Mouse (Mus musculus) cerebellum, adult 9-11 months (tissue): ENCODE results near the gene Agbl4.

ENCODE experiments used
- DNase-seq: peaks from one replicate; pipeline ENCODE4 v3.0.0; 2022

Agbl4 gene

GRCm38 (mm10) chr4:111284625-111285024 lies 887.2 kb downstream of the Agbl4 start:
- no peak for DNase-seq

GRCm38 (mm10) chr4:111294528-111295241 lies 897.2 kb downstream of the Agbl4 start:
- DNase-seq: no peak

DNA sequence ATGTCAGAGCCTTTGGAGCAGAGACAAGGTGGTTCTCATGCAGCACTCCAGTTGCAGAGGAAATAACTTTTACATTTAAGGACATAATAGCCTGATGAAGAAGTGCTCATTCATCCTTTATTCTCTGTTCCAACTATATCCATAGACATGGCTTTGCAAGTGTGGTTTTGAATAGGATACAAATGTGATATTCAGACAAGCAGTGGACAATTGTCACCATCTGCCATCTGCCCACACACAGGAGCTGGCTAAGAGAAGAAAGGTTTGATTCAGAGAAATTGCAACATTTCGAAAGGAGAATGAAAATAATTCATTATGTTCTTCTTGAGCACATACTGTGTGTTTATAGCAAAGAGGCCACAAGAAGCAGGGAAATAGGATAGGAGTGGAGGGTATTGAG lies 909.1 kb downstream of the Agbl4 start:
- no peak for DNase-seq

DNA sequence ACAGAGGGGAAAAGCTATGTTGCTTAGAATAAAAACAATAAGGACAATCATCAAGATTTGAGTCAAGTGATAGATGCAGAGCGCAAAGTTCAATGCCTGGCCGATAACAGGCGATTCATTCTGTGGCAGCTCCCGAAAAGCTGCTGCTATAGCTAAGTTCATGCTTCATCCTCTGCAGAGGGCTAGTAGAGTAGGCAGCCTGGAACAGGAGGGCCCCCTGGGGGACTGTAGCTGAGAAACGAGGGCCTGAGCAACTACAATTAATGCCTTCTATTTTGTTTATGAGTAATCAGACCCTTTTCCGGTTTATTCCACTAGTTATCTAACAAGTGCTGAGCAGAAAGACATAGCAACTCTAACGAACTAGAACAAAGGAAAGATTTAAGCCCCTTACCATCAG lies 909.7 kb downstream of the Agbl4 start:
- DNase-seq: no peak

- no peak for DNase-seq
These were observed 910.2 kb downstream of the Agbl4 start for GRCm38 (mm10) chr4:111307633-111308032.

- no peak for DNase-seq
These were observed 911.3 kb downstream of the Agbl4 start for GRCm38 (mm10) chr4:111308572-111309288.

GRCm38 (mm10) chr4:111327094-111327493 lies 929.6 kb downstream of the Agbl4 start:
- no peak for DNase-seq

GRCm38 (mm10) chr4:111327760-111328373 lies 930.4 kb downstream of the Agbl4 start:
- no peak for DNase-seq

DNA sequence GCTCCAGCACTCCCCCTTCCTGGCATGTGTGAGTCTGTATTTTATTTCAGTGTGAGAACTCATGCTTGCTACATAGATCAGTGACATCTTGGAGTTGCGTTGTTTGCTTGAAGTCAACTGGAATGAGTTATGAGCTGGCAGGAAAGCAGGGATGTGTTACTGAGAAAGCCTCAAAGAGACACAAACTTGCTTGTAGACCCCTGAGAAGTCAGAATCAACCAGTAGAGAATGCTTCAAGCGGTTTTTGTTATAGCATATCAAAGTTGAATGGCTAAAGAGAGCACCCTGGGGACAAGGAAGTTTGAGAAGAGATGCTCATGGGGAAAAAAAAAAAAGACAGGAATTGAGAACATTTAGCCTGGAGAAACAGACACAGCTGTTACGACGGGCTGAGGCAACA lies 932.0 kb downstream of the Agbl4 start:
- DNase-seq: no peak

GRCm38 (mm10) chr4:111332864-111333263 lies 935.4 kb downstream of the Agbl4 start:
- DNase-seq: no peak

DNA sequence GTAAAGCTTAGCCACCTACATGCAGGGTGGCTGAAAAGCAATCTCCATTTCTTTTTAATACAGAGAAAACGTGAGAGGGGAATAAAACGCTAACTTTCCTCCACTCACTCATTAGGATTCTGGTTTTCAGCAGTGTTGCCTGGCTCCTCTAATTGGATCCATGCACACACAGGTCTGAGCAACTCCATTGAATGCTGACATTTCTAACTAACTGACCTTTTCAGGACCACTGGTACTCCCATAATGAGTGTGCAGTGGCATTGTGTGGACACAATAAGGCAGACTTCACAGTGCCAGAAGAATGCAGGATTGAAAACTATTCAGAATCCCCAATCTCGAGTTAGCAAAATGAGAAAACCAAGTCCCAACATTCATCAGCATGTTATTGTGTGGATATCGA lies 952.5 kb downstream of the Agbl4 start:
- no peak for DNase-seq

GRCm38 (mm10) chr4:111350615-111351525 lies 953.4 kb downstream of the Agbl4 start:
- no peak for DNase-seq

DNA sequence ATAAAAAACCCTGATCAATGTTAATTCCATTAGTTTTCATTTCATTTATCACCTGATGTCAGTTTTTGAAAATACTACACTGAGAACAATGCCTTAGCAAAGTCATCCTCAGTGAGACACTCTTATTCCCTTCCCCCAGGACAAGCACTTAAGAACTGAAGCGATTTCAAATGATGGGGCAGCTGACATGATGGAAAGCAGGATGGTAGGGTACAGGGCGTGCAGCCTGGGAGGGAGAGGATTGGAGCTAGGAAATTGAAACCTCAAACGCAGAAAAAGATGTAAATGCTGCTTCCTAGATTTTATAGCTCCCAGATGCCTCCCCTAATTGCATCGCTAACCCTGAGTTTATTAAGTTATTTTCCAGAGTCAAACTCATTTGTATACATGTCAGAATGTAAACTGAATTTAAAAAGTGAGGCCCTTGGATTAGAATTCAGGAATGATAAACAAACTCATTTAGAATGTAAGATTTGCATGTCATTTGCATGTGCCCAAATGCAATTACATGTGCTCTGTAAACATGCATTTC lies 959.2 kb downstream of the Agbl4 start:
- DNase-seq: no peak

GRCm38 (mm10) chr4:111357176-111357575 lies 959.7 kb downstream of the Agbl4 start:
- DNase-seq: no peak

- no peak for DNase-seq
These were observed 966.7 kb downstream of the Agbl4 start for GRCm38 (mm10) chr4:111364199-111364598.

GRCm38 (mm10) chr4:111367771-111368170 lies 970.3 kb downstream of the Agbl4 start:
- no peak for DNase-seq

DNA sequence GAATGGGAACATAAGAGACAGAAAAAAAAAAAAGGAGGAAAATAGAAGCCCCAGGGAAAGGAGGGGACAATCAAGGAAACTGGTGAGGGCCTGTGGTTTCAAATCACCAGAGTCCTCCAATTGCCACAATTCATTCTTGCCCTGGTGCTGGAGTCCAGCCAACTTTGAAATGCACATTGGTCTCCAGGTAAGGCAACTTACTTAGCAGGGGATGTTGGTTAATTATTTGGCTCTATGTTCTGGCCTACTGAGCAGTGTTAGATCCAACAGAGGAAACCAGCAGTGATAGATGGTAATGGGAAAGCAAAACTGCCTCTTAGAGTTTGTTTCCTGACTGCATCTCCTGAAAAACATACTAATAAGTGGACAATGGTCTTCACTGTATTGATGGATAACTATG lies 979.7 kb downstream of the Agbl4 start:
- DNase-seq: no peak

- no peak for DNase-seq
These were observed 980.6 kb downstream of the Agbl4 start for GRCm38 (mm10) chr4:111378071-111378470.

DNA sequence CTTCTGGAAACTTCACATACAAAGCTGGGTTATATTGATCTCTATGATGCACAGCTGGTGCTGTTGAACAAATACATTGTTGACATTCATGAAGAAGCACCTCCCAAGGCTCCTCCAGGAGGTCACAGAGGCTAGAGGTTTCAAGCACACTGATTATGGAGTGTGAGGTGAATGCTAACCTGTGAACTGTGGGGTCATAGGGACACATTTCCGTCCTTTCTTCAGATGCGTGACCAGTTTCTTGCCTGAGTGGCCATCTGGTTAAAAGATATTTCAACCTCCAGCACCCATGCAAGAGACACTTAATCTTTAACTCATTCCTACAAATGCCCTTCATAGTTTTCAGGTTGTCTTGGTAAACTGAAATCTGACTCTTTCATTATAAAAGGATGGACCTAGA lies 985.6 kb downstream of the Agbl4 start:
- DNase-seq: no peak

DNA sequence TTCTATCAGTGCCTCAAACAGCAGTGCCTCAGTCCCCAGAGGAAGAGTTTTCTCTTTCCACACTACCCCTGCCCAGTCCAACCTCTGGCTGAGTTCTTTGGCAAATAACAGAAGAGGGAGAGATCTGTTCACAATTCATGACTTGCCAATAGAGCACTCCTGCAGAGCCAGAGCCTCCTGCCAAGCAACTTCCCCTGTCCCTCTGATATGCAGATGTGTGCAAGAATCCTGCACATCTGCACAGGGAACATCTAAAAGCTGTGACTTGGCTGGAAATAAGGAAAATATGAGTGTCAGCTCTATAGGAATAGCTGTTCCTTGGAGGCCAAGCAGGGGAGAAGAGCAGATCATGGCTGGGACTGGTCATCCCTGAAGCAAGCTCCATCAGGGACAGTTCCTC lies 993.3 kb downstream of the Agbl4 start:
- DNase-seq: no peak

- no peak for DNase-seq
These were observed 1002.3 kb downstream of the Agbl4 start for GRCm38 (mm10) chr4:111399784-111400183.

GRCm38 (mm10) chr4:111400676-111401075 lies 1003.2 kb downstream of the Agbl4 start:
- no peak for DNase-seq

DNA sequence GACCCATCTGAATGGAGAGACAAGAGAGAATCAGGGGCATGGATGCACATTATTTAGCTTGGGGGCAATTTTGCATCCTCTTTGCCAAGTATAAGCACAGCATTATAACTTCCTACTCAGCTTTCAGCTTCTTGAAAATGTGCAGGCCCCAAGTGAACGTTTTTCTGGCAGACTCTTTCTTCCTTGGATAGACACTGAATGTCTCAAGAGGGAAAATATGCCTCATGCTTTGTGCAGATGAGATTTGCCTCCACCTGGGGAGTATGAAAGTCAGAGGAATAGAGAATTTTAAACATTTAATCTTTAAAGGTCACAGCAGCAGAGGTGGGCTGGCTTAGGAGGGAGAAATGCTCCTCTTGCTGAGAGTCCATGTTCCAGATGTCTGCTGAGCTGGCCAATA lies 1005.8 kb downstream of the Agbl4 start:
- no peak for DNase-seq
